Mouse (Mus musculus): ENCODE results near the gene Kirrel3. TPM values are rescaled to one million over a fixed set of nuclear protein-coding genes. Genes with fewer than 3 reads are reported as not detected.
A peak's percentile ranks its signal among the peaks of the same experiment; 100 is the strongest.

Kirrel3 gene
- polyA plus RNA-seq, 1 experiment from 2014 or later = 44.4 TPM

DNA sequence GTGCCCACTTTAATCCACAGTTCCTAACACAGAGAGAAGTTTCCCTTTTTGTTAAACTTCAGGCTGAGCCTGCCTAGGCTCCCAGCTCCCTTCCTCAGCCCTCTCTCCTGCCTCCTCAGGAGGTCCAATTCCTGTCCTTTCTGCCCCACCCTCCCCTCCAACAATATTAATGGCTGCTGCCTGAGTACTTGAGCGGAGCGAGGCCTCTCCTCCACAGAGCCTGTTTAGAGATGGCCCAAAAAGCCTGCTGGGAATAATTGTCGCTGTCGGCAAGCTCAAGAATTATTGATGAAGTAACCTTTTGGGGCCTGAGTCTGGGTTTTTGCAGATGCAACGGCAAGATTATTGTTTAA, 236.5 kb downstream of the Kirrel3 start:
- Histone ChIP-seq H3K4me2 (ENCODE audit: low read depth, low read length) (no peak overlapping the region), H3K9ac (replicated peaks; ENCODE audit: low read depth, low read length) (no peak overlapping the region), H3K9me3 (ENCODE audit: control insufficient read depth, low read length) (no peaks in the 10 kb centered on the region), H3K27ac (ENCODE audit: low read depth, low read length) (no peak overlapping the region), H3K4me1 (ENCODE audit: control insufficient read depth, insufficient read depth, low read length) (0 out of 2 replicates have a peak, but pooled peaks cover 6% of the 10 kb centered on the region), H3K27me3 (ENCODE audit: control insufficient read depth, insufficient read depth, low read length) (no peaks in the 10 kb centered on the region; the same call in 1 of the 2 replicates), H3K4me3 (ENCODE audit: low read depth, low read length) (no peak overlapping the region), H3K36me3 (ENCODE audit: control insufficient read depth, insufficient read depth, low read length) (no peaks in the 10 kb centered on the region)
- 4% methylated on average over 5 of the region's 5 CpGs for WGBS
- no peak for ATAC-seq (ENCODE audit: low read depth)

DNA sequence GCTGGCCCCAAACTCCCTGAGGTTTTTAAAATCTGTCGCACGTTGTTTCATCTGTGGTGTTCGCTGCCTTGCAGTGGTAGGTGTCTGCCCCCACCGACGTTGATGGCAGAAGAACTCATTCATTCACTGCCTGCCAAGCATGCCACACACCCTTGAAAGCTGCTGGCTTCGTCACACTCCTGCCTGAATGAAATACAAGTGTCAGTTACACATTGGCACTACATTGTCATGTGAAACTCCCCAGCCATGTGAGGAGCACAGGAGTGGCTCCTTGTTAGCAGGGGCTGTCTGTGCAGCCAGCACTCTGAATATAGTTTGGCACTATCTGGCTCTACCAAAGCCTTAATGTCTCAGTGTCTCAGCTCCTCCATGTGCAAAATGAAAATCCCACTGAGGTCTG, 246.8 kb downstream of the Kirrel3 start:
- H3K4me1 ChIP-seq (ENCODE audit: control insufficient read depth, insufficient read depth, low read length) = no peaks in the 10 kb centered on the region
- H3K9me3 ChIP-seq (ENCODE audit: control insufficient read depth, low read length) = no peaks in the 10 kb centered on the region
- 55% methylated on average over 6 of the region's 6 CpGs for WGBS
- H3K27ac ChIP-seq (ENCODE audit: low read depth, low read length) = no peak overlapping the region
- ATAC-seq (ENCODE audit: low read depth) = no peak
- no peak overlapping the region for H3K9ac ChIP-seq (replicated peaks; ENCODE audit: low read depth, low read length)
- H3K36me3 ChIP-seq (ENCODE audit: control insufficient read depth, insufficient read depth, low read length) = no peaks in the 10 kb centered on the region
- H3K4me3 ChIP-seq (ENCODE audit: low read depth, low read length) = no peak overlapping the region
- H3K4me2 ChIP-seq (ENCODE audit: low read depth, low read length) = no peak overlapping the region
- no peaks in the 10 kb centered on the region for H3K27me3 ChIP-seq (ENCODE audit: control insufficient read depth, insufficient read depth, low read length)

DNA sequence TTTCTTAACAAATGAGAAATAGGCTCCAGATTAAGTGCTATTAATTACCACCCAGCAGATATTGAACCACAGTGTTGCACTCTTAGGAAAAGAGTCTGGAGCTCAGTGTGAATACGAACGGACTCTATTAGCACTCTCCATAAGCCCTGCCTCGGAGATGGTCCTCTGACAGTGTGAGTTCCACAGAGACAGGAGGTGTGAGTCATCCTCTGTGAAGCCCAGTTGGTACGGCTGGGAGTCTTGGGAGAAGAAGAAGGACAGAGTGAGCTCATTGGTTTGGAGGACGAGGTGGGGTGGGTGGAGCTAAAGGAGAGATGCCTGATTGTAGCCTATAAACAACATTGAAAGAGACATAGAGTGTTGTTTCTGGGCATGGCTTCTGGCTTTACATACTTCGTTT, 247.9 kb downstream of the Kirrel3 start:
- no peaks in the 10 kb centered on the region for H3K36me3 ChIP-seq (ENCODE audit: control insufficient read depth, insufficient read depth, low read length)
- H3K9me3 ChIP-seq (ENCODE audit: control insufficient read depth, low read length) = no peaks in the 10 kb centered on the region
- H3K4me2 ChIP-seq (ENCODE audit: low read depth, low read length) = no peak overlapping the region
- no peak overlapping the region for H3K27ac ChIP-seq (ENCODE audit: low read depth, low read length)
- H3K9ac ChIP-seq (replicated peaks; ENCODE audit: low read depth, low read length) = no peak overlapping the region
- no peaks in the 10 kb centered on the region for H3K4me1 ChIP-seq (ENCODE audit: control insufficient read depth, insufficient read depth, low read length)
- 75% methylated on average over 6 of the region's 6 CpGs for WGBS
- H3K27me3 ChIP-seq (ENCODE audit: control insufficient read depth, insufficient read depth, low read length) = no peaks in the 10 kb centered on the region
- ATAC-seq (ENCODE audit: low read depth) = no peak
- H3K4me3 ChIP-seq (ENCODE audit: low read depth, low read length) = no peak overlapping the region

DNA sequence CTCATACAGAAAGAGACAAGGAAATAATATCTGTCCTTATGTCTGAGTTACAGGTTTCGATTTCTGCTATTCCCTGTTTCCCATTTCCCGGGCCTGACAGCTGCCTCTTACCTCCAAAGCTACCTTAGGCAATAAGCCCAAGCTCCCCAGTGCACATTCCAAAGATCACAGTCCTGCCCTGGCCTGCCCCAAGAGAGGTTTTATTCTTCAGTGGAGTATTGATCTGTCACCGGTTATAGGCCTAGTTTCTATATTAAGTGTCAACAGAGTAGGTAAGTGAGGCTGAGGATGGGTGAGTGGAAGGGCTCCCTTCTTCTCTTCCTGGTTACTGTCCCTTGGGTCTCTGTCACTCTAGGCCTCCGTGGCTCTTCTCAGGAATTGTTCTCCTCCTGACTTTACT, 249.3 kb downstream of the Kirrel3 start:
- 87% methylated on average over 4 of the region's 4 CpGs for WGBS
- no peak overlapping the region for H3K4me3 ChIP-seq (ENCODE audit: low read depth, low read length)
- H3K9ac ChIP-seq (replicated peaks; ENCODE audit: low read depth, low read length) = no peak overlapping the region
- no peaks in the 10 kb centered on the region for H3K27me3 ChIP-seq (ENCODE audit: control insufficient read depth, insufficient read depth, low read length)
- H3K4me1 ChIP-seq (ENCODE audit: control insufficient read depth, insufficient read depth, low read length) = no peaks in the 10 kb centered on the region
- no peaks in the 10 kb centered on the region for H3K9me3 ChIP-seq (ENCODE audit: control insufficient read depth, low read length)
- no peak overlapping the region for H3K27ac ChIP-seq (ENCODE audit: low read depth, low read length)
- ATAC-seq (ENCODE audit: low read depth) = no peak
- no peak overlapping the region for H3K4me2 ChIP-seq (ENCODE audit: low read depth, low read length)
- H3K36me3 ChIP-seq (ENCODE audit: control insufficient read depth, insufficient read depth, low read length) = no peaks in the 10 kb centered on the region

DNA sequence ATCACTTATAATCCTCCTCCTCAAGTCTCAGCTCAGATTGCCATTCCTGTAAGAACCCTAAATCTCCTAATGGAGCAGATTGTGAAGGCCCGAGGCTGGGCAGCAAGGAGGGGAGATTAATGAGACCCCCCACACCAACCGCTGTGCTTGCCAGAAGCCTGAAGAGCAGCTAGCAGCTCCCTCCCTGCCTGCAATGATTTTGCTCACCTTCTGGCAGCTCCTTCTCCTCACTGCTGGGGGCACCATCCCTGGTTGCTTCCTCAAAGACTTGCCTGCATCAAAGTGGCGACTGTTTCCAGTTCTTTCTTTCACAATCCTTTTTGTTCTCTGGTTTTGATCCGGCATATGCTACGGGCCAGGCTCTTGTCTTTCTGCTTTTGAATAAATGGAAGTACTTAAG, 253.7 kb downstream of the Kirrel3 start:
- no peaks in the 10 kb centered on the region for H3K27me3 ChIP-seq (ENCODE audit: control insufficient read depth, insufficient read depth, low read length)
- H3K9me3 ChIP-seq (ENCODE audit: control insufficient read depth, low read length) = no peaks in the 10 kb centered on the region
- no peak overlapping the region for H3K4me2 ChIP-seq (ENCODE audit: low read depth, low read length)
- no peaks in the 10 kb centered on the region for H3K36me3 ChIP-seq (ENCODE audit: control insufficient read depth, insufficient read depth, low read length)
- H3K9ac ChIP-seq (replicated peaks; ENCODE audit: low read depth, low read length) = no peak overlapping the region
- H3K4me1 ChIP-seq (ENCODE audit: control insufficient read depth, insufficient read depth, low read length) = no peaks in the 10 kb centered on the region
- no peak for ATAC-seq (ENCODE audit: low read depth)
- WGBS = 51% methylated on average over 5 of the region's 5 CpGs
- H3K4me3 ChIP-seq (ENCODE audit: low read depth, low read length) = no peak overlapping the region
- no peak overlapping the region for H3K27ac ChIP-seq (ENCODE audit: low read depth, low read length)

DNA sequence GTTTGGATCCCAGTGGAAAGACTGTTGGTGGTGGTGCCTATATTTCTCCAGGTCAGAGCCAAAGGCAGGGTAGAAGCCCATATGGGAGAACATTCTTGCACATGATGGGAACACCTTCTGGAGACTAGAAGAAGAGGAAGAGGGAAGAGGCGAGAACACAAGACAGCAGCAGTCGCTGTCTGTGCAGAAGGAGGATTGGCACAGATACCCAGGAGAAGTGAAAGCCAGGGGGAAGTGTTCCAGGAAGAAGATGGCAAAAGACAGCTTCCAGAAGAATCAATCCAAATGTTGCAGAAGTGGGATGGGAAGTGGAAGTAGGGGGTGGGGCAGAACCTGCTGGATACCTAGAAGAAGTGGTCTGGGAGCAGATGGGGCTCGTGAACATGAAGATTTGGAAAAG, 255.1 kb downstream of the Kirrel3 start:
- H3K27me3 ChIP-seq (ENCODE audit: control insufficient read depth, insufficient read depth, low read length) = no peaks in the 10 kb centered on the region
- H3K36me3 ChIP-seq (ENCODE audit: control insufficient read depth, insufficient read depth, low read length) = no peaks in the 10 kb centered on the region
- no peak overlapping the region for H3K9ac ChIP-seq (replicated peaks; ENCODE audit: low read depth, low read length)
- WGBS = 92% methylated on average over 3 of the region's 3 CpGs
- no peaks in the 10 kb centered on the region for H3K9me3 ChIP-seq (ENCODE audit: control insufficient read depth, low read length)
- H3K27ac ChIP-seq (ENCODE audit: low read depth, low read length) = no peak overlapping the region
- no peak overlapping the region for H3K4me2 ChIP-seq (ENCODE audit: low read depth, low read length)
- ATAC-seq (ENCODE audit: low read depth) = no peak
- no peaks in the 10 kb centered on the region for H3K4me1 ChIP-seq (ENCODE audit: control insufficient read depth, insufficient read depth, low read length)
- H3K4me3 ChIP-seq (ENCODE audit: low read depth, low read length) = no peak overlapping the region

DNA sequence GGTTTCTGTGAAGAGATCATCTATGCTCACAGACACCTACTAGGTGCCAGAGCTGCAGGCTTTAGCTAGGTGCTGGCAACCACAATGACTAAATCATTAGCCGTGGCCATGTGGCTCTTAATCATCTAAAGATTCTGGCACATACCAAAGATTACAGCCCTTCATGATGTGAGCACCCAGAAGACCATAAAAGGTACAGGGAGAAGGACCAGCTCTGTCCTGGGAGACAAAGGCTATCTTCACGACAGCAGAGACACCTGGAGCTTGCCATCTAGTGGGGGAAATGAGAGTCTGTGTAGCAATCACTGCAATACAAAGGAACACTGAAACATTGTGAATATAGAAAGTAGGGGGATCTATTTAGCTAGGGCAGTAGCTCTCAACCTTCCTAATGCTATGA, 262.3 kb downstream of the Kirrel3 start:
- no peak overlapping the region for H3K4me3 ChIP-seq (ENCODE audit: low read depth, low read length)
- H3K9ac ChIP-seq (replicated peaks; ENCODE audit: low read depth, low read length) = no peak overlapping the region
- H3K27ac ChIP-seq (ENCODE audit: low read depth, low read length) = no peak overlapping the region
- no peaks in the 10 kb centered on the region for H3K27me3 ChIP-seq (ENCODE audit: control insufficient read depth, insufficient read depth, low read length)
- no peaks in the 10 kb centered on the region for H3K36me3 ChIP-seq (ENCODE audit: control insufficient read depth, insufficient read depth, low read length)
- 46% methylated on average over 2 of the region's 2 CpGs for WGBS
- ATAC-seq (ENCODE audit: low read depth) = peak; percentile 57; the same call in 1 of the 2 replicates
- H3K4me1 ChIP-seq (ENCODE audit: control insufficient read depth, insufficient read depth, low read length) = no peaks in the 10 kb centered on the region
- H3K4me2 ChIP-seq (ENCODE audit: low read depth, low read length) = no peak overlapping the region
- H3K9me3 ChIP-seq (ENCODE audit: control insufficient read depth, low read length) = no peaks in the 10 kb centered on the region

DNA sequence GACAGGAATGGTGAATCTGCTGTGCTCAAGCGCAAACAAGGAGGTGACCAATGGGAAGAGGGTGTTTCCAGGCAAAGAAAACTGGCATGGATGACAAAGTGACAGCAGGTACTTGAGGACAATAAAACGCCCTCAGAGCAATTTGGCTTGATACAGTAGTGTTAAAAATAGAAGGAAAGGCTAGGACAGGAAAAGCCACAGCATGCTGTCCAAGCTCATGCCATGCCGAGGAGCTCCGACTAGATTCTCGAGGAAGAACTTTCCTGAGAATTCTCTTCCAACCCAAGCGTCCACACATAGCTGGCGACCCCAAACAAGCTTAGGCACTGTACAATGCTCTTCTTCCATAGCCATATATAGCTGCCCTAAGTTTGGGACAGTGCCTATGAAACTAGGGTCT, 263.5 kb downstream of the Kirrel3 start:
- WGBS = 77% methylated on average over 7 of the region's 7 CpGs
- Histone ChIP-seq H3K4me3 (ENCODE audit: low read depth, low read length) (no peak overlapping the region), H3K27me3 (ENCODE audit: control insufficient read depth, insufficient read depth, low read length) (no peaks in the 10 kb centered on the region), H3K4me1 (ENCODE audit: control insufficient read depth, insufficient read depth, low read length) (no peaks in the 10 kb centered on the region), H3K9ac (replicated peaks; ENCODE audit: low read depth, low read length) (no peak overlapping the region), H3K4me2 (ENCODE audit: low read depth, low read length) (no peak overlapping the region), H3K36me3 (ENCODE audit: control insufficient read depth, insufficient read depth, low read length) (no peaks in the 10 kb centered on the region), H3K9me3 (ENCODE audit: control insufficient read depth, low read length) (no peaks in the 10 kb centered on the region), H3K27ac (ENCODE audit: low read depth, low read length) (no peak overlapping the region)
- ATAC-seq (ENCODE audit: low read depth) = no peak

DNA sequence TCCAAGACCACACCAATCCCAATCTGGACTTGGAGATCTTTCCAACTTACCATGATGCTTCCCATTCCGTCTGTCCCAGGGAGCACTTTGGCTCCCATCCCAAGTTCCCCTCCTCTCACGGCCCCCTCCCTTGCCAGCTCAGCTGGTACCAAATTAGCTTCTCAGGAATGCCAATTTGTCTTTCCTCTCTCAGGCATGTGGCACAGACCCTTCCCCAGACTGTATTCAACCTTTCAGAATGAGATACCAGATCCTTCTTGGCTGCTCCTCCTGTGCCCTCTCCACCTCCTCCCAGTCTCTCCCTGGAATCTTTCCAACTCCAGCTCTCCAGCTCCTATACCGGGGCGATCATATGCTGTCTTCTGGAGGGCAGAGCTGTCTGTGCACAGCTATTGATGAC, 264.2 kb downstream of the Kirrel3 start:
- no peak overlapping the region for H3K4me3 ChIP-seq (ENCODE audit: low read depth, low read length)
- H3K4me1 ChIP-seq (ENCODE audit: control insufficient read depth, insufficient read depth, low read length) = no peaks in the 10 kb centered on the region
- H3K36me3 ChIP-seq (ENCODE audit: control insufficient read depth, insufficient read depth, low read length) = no peaks in the 10 kb centered on the region
- no peak overlapping the region for H3K27ac ChIP-seq (ENCODE audit: low read depth, low read length)
- ATAC-seq (ENCODE audit: low read depth) = peak; percentile 54; the same call in 1 of the 2 replicates
- no peak overlapping the region for H3K9ac ChIP-seq (replicated peaks; ENCODE audit: low read depth, low read length)
- 46% methylated on average over 4 of the region's 4 CpGs for WGBS
- no peaks in the 10 kb centered on the region for H3K27me3 ChIP-seq (ENCODE audit: control insufficient read depth, insufficient read depth, low read length)
- H3K4me2 ChIP-seq (ENCODE audit: low read depth, low read length) = no peak overlapping the region
- no peaks in the 10 kb centered on the region for H3K9me3 ChIP-seq (ENCODE audit: control insufficient read depth, low read length)

DNA sequence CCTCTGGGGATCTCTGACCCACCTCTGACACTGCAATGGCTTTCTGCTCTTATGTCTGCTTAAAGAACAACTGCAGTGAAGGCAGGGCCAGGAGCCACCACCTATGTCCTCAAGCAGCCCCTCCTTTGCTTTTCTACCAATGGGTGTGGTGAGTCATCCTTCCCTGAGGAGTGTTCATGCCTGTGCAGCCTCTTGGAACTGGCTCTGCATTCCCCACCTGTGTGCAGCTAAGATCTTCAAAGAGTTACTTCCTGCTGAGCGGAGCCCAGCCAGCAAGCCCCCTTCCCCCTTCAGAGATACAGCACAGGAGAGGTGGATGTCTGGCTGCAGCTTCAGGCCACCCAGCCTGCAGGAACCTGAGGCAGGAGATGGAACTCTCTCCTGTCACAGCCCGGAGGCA, 265.2 kb downstream of the Kirrel3 start:
- Histone ChIP-seq H3K27ac (ENCODE audit: low read depth, low read length) (no peak overlapping the region), H3K36me3 (ENCODE audit: control insufficient read depth, insufficient read depth, low read length) (no peaks in the 10 kb centered on the region), H3K9ac (replicated peaks; ENCODE audit: low read depth, low read length) (no peak overlapping the region), H3K27me3 (ENCODE audit: control insufficient read depth, insufficient read depth, low read length) (no peaks in the 10 kb centered on the region), H3K9me3 (ENCODE audit: control insufficient read depth, low read length) (no peaks in the 10 kb centered on the region), H3K4me2 (ENCODE audit: low read depth, low read length) (no peak overlapping the region), H3K4me1 (ENCODE audit: control insufficient read depth, insufficient read depth, low read length) (no peaks in the 10 kb centered on the region), H3K4me3 (ENCODE audit: low read depth, low read length) (no peak overlapping the region)
- WGBS = 59% methylated on average over 2 of the region's 2 CpGs
- ATAC-seq (ENCODE audit: low read depth) = no peak

All from neural tube, embryonic 14.5 days (tissue).